Mouse (Mus musculus): ENCODE measurements around the gene Znrf1. TPM values are rescaled to one million over a fixed set of nuclear protein-coding genes. Genes with fewer than 3 reads are reported as not detected.

Znrf1 gene
- total and polyA plus RNA-seq, 2 experiments from 2014 or later, result 96.5 to 234 TPM

- Histone ChIP-seq H3K9me3 (ENCODE audit: low read length) (no peaks in the 10 kb centered on the region), H3K4me1 (ENCODE audit: insufficient read depth, low read length) (no peaks in the 10 kb centered on the region), H3K27me3 (ENCODE audit: insufficient read depth, low read length) (no peaks in the 10 kb centered on the region), H3K4me2 (ENCODE audit: low read depth, low read length, poor library complexity, severe bottlenecking) (no peak overlapping the region), H3K9ac (replicated peaks; ENCODE audit: low read length, poor library complexity, severe bottlenecking) (no peak overlapping the region), H3K36me3 (ENCODE audit: insufficient read depth, low read length) (no peaks in the 10 kb centered on the region), H3K4me3 (ENCODE audit: low read depth, low read length) (no peak overlapping the region), H3K27ac (ENCODE audit: low read depth, low read length) (no peak overlapping the region)
- no peak for TF ChIP-seq CTCF (IDR thresholded peaks at IDR 0.05)
- WGBS, result 75% methylated on average over 7 of the region's 7 CpGs
- ATAC-seq (ENCODE audit: low FRiP score) (no peak), DNase-seq (ENCODE audit: low spot score) (no peak)
Measured at GRCm38 (mm10) chr8:111516451-111517035, 19.4 kb upstream of the Znrf1 start.

DNA sequence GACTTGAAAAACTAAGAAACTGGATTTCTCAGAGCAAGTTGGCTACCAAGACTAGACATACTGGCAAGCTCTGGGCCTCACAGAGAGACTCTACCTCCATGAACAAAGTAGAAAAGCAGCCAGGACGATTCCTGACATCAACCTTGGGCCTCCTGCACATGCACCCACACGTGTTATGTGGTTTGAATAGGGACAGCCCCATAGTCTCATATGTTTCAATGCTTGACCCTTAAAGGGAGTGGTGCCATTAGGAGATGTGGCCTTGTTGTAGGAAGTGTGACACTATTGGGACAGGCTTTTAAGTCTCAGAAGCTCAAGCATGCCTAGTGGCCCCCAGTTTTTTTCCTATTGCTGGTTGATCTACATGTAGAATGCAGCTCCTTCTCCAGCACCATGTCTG lies 18.4 kb upstream of the Znrf1 start:
- 89% methylated on average over 2 of the region's 2 CpGs for WGBS
- Histone ChIP-seq H3K9me3 (ENCODE audit: low read length) (no peaks in the 10 kb centered on the region), H3K27ac (ENCODE audit: low read depth, low read length) (no peak overlapping the region), H3K4me3 (ENCODE audit: low read depth, low read length) (no peak overlapping the region), H3K27me3 (ENCODE audit: insufficient read depth, low read length) (no peaks in the 10 kb centered on the region), H3K36me3 (ENCODE audit: insufficient read depth, low read length) (no peaks in the 10 kb centered on the region), H3K9ac (replicated peaks; ENCODE audit: low read length, poor library complexity, severe bottlenecking) (no peak overlapping the region), H3K4me1 (ENCODE audit: insufficient read depth, low read length) (no peaks in the 10 kb centered on the region), H3K4me2 (ENCODE audit: low read depth, low read length, poor library complexity, severe bottlenecking) (no peak overlapping the region)
- no peak for DNase-seq (ENCODE audit: low spot score)
- TF ChIP-seq CTCF (IDR thresholded peaks at IDR 0.05), result no peak
- no peak for ATAC-seq (ENCODE audit: low FRiP score)

- TF ChIP-seq CTCF (IDR thresholded peaks at IDR 0.05), result peak; percentile 60
- peak within 1 kb of the TSS; percentile 78 for H3K27ac ChIP-seq (ENCODE audit: low read depth, low read length)
- peak; percentile 99 for DNase-seq (ENCODE audit: low spot score)
- H3K9me3 ChIP-seq (ENCODE audit: low read length), result no peaks in the 10 kb centered on the region
- peak; percentile 99 for ATAC-seq (ENCODE audit: low FRiP score)
- H3K4me3 ChIP-seq (ENCODE audit: low read depth, low read length), result peak within 1 kb of the TSS; percentile 55
- H3K27me3 ChIP-seq (ENCODE audit: insufficient read depth, low read length), result no peaks in the 10 kb centered on the region
- H3K36me3 ChIP-seq (ENCODE audit: insufficient read depth, low read length), result no peaks in the 10 kb centered on the region
- H3K4me1 ChIP-seq (ENCODE audit: insufficient read depth, low read length), result no peaks in the 10 kb centered on the region
- H3K9ac ChIP-seq (replicated peaks; ENCODE audit: low read length, poor library complexity, severe bottlenecking), result peak within 1 kb of the TSS; percentile 67
- peak within 1 kb of the TSS; percentile 64 for H3K4me2 ChIP-seq (ENCODE audit: low read depth, low read length, poor library complexity, severe bottlenecking)
- WGBS, result 1% methylated on average over 33 of the region's 34 CpGs
Measured at GRCm38 (mm10) chr8:111521713-111522429, 14.0 kb upstream of the Znrf1 start, which contains the start of gene Wdr59. TSS of gene Wdr59 (minus strand) at chr8:111522092.

GRCm38 (mm10) chr8:111526403-111527024 lies 9.4 kb upstream of the Znrf1 start:
- Histone ChIP-seq H3K9ac (replicated peaks; ENCODE audit: low read length, poor library complexity, severe bottlenecking) (no peak overlapping the region), H3K27ac (ENCODE audit: low read depth, low read length) (no peak overlapping the region), H3K4me3 (ENCODE audit: low read depth, low read length) (no peak overlapping the region), H3K36me3 (ENCODE audit: insufficient read depth, low read length) (no peaks in the 10 kb centered on the region), H3K4me2 (ENCODE audit: low read depth, low read length, poor library complexity, severe bottlenecking) (no peak overlapping the region), H3K27me3 (ENCODE audit: insufficient read depth, low read length) (no peaks in the 10 kb centered on the region), H3K4me1 (ENCODE audit: insufficient read depth, low read length) (no peaks in the 10 kb centered on the region), H3K9me3 (ENCODE audit: low read length) (no peaks in the 10 kb centered on the region)
- TF ChIP-seq CTCF (IDR thresholded peaks at IDR 0.05), result no peak
- ATAC-seq (ENCODE audit: low FRiP score), result no peak
- WGBS, result 84% methylated on average over 6 of the region's 6 CpGs
- no peak for DNase-seq (ENCODE audit: low spot score)

- Histone ChIP-seq H3K27me3 (ENCODE audit: insufficient read depth, low read length) (no peaks in the 10 kb centered on the region), H3K9me3 (ENCODE audit: low read length) (no peaks in the 10 kb centered on the region), H3K4me3 (ENCODE audit: low read depth, low read length) (no peak overlapping the region), H3K9ac (replicated peaks; ENCODE audit: low read length, poor library complexity, severe bottlenecking) (no peak overlapping the region), H3K4me1 (ENCODE audit: insufficient read depth, low read length) (no peaks in the 10 kb centered on the region), H3K27ac (ENCODE audit: low read depth, low read length) (no peak overlapping the region), H3K4me2 (ENCODE audit: low read depth, low read length, poor library complexity, severe bottlenecking) (no peak overlapping the region), H3K36me3 (ENCODE audit: insufficient read depth, low read length) (no peaks in the 10 kb centered on the region)
- no peak for ATAC-seq (ENCODE audit: low FRiP score)
- no peak for TF ChIP-seq CTCF (IDR thresholded peaks at IDR 0.05)
- WGBS, result 74% methylated on average over 8 of the region's 8 CpGs
- DNase-seq (ENCODE audit: low spot score), result no peak
Measured at GRCm38 (mm10) chr8:111527149-111527548, 8.7 kb upstream of the Znrf1 start.

- Histone ChIP-seq H3K4me1 (ENCODE audit: insufficient read depth, low read length) (no peaks in the 10 kb centered on the region), H3K9ac (replicated peaks; ENCODE audit: low read length, poor library complexity, severe bottlenecking) (no peak overlapping the region), H3K27ac (ENCODE audit: low read depth, low read length) (no peak overlapping the region), H3K9me3 (ENCODE audit: low read length) (no peaks in the 10 kb centered on the region), H3K36me3 (ENCODE audit: insufficient read depth, low read length) (no peaks in the 10 kb centered on the region), H3K4me2 (ENCODE audit: low read depth, low read length, poor library complexity, severe bottlenecking) (no peak overlapping the region), H3K27me3 (ENCODE audit: insufficient read depth, low read length) (no peaks in the 10 kb centered on the region), H3K4me3 (ENCODE audit: low read depth, low read length) (no peak overlapping the region)
- TF ChIP-seq CTCF (IDR thresholded peaks at IDR 0.05), result no peak
- ATAC-seq (ENCODE audit: low FRiP score) (no peak), DNase-seq (ENCODE audit: low spot score) (no peak)
- 80% methylated on average over 5 of the region's 5 CpGs for WGBS
Measured at GRCm38 (mm10) chr8:111528071-111528470, 7.8 kb upstream of the Znrf1 start.
